ENCODE assay signal across 8 mouse cellular contexts in genomic region chr13:55329109-55329682, GRCm38 (mm10). TPM values are rescaled to one million over a fixed set of nuclear protein-coding genes. Genes with fewer than 3 reads are reported as not detected.
DNase-seq lines count a peak whose midpoint lies in the region; ATAC-seq lines count a peak whose summit lies in the region.

No protein-coding gene starts in this region.

- peak; percentile 36; the same call in 1 of the 2 replicates for ATAC-seq in neural tube, embryonic 11.5 days (ENCODE audit: insufficient read depth, low FRiP score, low TSS enrichment)
- ATAC-seq in forebrain, embryonic 13.5 days = peak; percentile 37
- ATAC-seq in limb, embryonic 13.5 days (ENCODE audit: low FRiP score, low read depth) = peak; percentile 28
- ATAC-seq in neural tube, embryonic 12.5 days (ENCODE audit: low FRiP score, low read depth) = peak; percentile 18; the same call in 1 of the 2 replicates

- WGBS in neural tube, embryonic 11.5 days = 2% methylated on average over 29 of the region's 29 CpGs
- under 1% methylated on average over 27 of the region's 29 CpGs for WGBS in forebrain, embryonic 13.5 days
- WGBS in limb, embryonic 13.5 days = 1% methylated on average over 28 of the region's 29 CpGs
- WGBS in neural tube, embryonic 12.5 days = under 1% methylated on average over 29 of the region's 29 CpGs

- H3K27me3 ChIP-seq in neural tube, embryonic 11.5 days (ENCODE audit: control insufficient read depth, insufficient read depth, low read length) = no peaks in the 10 kb centered on the region
- no peaks in the 10 kb centered on the region for H3K27me3 ChIP-seq in forebrain, embryonic 13.5 days
- H3K27me3 ChIP-seq in limb, embryonic 13.5 days = no peaks in the 10 kb centered on the region
- H3K27me3 ChIP-seq in neural tube, embryonic 12.5 days (replicated peaks) = no peaks in the 10 kb centered on the region

- H3K4me3 ChIP-seq in neural tube, embryonic 11.5 days (ENCODE audit: low read depth, low read length) = peak overlapping the region; percentile 62
- peak overlapping the region; percentile 64 for H3K4me3 ChIP-seq in forebrain, embryonic 13.5 days
- peak overlapping the region; percentile 74 for H3K4me3 ChIP-seq in limb, embryonic 13.5 days
- peak overlapping the region; percentile 70 for H3K4me3 ChIP-seq in neural tube, embryonic 12.5 days

- peaks cover 12% of the 10 kb centered on the region for H3K4me1 ChIP-seq in neural tube, embryonic 11.5 days (ENCODE audit: control insufficient read depth, insufficient read depth, low read length)
- peaks cover 37% of the 10 kb centered on the region for H3K4me1 ChIP-seq in forebrain, embryonic 13.5 days
- peaks cover 37% of the 10 kb centered on the region for H3K4me1 ChIP-seq in limb, embryonic 13.5 days
- peaks cover 35% of the 10 kb centered on the region for H3K4me1 ChIP-seq in neural tube, embryonic 12.5 days

- H3K9me3 ChIP-seq in neural tube, embryonic 11.5 days (ENCODE audit: control insufficient read depth, low read length) = no peaks in the 10 kb centered on the region
- H3K9me3 ChIP-seq in forebrain, embryonic 13.5 days (replicated peaks) = no peaks in the 10 kb centered on the region
- no peaks in the 10 kb centered on the region for H3K9me3 ChIP-seq in limb, embryonic 13.5 days
- no peaks in the 10 kb centered on the region for H3K9me3 ChIP-seq in neural tube, embryonic 12.5 days

- peak; percentile 76 for DNase-seq in neural tube, embryonic 11.5 days (ENCODE audit: low spot score)
- no peak for DNase-seq in neural tube, embryonic 10.5 days (ENCODE audit: extremely low spot score, low spot score)
- DNase-seq in c-Kit-negative CD71-positive TER-119-positive erythroid progenitor cells, embryonic 14.5 days (ENCODE audit: low read depth, low spot score) = peak; percentile 26
- no peak for DNase-seq in embryo, embryonic 10 days (ENCODE audit: low spot score)
- DNase-seq in urinary bladder, postnatal 10 days (ENCODE audit: low spot score) = no peak

- peaks cover 11% of the 10 kb centered on the region for H3K36me3 ChIP-seq in neural tube, embryonic 11.5 days (ENCODE audit: control insufficient read depth, insufficient read depth, low read length)
- peaks cover 21% of the 10 kb centered on the region for H3K36me3 ChIP-seq in forebrain, embryonic 13.5 days (ENCODE audit: poor library complexity, severe bottlenecking)
- peaks cover 29% of the 10 kb centered on the region for H3K36me3 ChIP-seq in limb, embryonic 13.5 days
- peaks cover 19% of the 10 kb centered on the region for H3K36me3 ChIP-seq in neural tube, embryonic 12.5 days

- peak overlapping the region; percentile 81 for H3K4me2 ChIP-seq in neural tube, embryonic 11.5 days (ENCODE audit: low read depth)
- H3K4me2 ChIP-seq in forebrain, embryonic 13.5 days = peak overlapping the region; percentile 68
- peak overlapping the region; percentile 88 for H3K4me2 ChIP-seq in limb, embryonic 13.5 days (replicated peaks)
- peak overlapping the region; percentile 93 for H3K4me2 ChIP-seq in neural tube, embryonic 12.5 days (replicated peaks)

- peak overlapping the region; percentile 63 for H3K9ac ChIP-seq in neural tube, embryonic 11.5 days (ENCODE audit: low read length)
- H3K9ac ChIP-seq in forebrain, embryonic 13.5 days = peak overlapping the region; percentile 83
- H3K9ac ChIP-seq in limb, embryonic 13.5 days = peak overlapping the region; percentile 79
- peak overlapping the region; percentile 73 for H3K9ac ChIP-seq in neural tube, embryonic 12.5 days

- peak overlapping the region; percentile 84; the same call in 1 of the 2 replicates for H3K27ac ChIP-seq in neural tube, embryonic 11.5 days (ENCODE audit: low read depth, low read length)
- peak overlapping the region; percentile 92 for H3K27ac ChIP-seq in forebrain, embryonic 13.5 days
- peak overlapping the region; percentile 73 for H3K27ac ChIP-seq in limb, embryonic 13.5 days
- H3K27ac ChIP-seq in neural tube, embryonic 12.5 days = no peak overlapping the region

RNA-seq across cellular contexts. Expression of gene Mxd3, which starts 0.4 kb away (rescaled TPM):
- 29.5 and 31.6 TPM in 2 replicates for polyA plus RNA-seq in neural tube, embryonic 11.5 days (2014; fragmentation: Nextera tagmentation; extraction: Ambion mirVana)
- polyA plus RNA-seq in forebrain, embryonic 13.5 days (2015; fragmentation: Nextera tagmentation; extraction: Ambion mirVana) = 42.8 and 44.6 TPM in 2 replicates
- polyA plus RNA-seq in limb, embryonic 13.5 days (2015; fragmentation: Nextera tagmentation; extraction: Ambion mirVana) = 40.9 and 41.0 TPM in 2 replicates
- polyA plus RNA-seq in neural tube, embryonic 12.5 days (2016; fragmentation: Nextera tagmentation; extraction: Ambion mirVana) = 24.3 and 26.0 TPM in 2 replicates

RNA-seq across cellular contexts. Expression of gene Rab24, which starts 7.5 kb away (rescaled TPM):
- polyA plus RNA-seq in neural tube, embryonic 11.5 days (2014; fragmentation: Nextera tagmentation; extraction: Ambion mirVana) = 89.7 and 90.6 TPM in 2 replicates
- 102 and 105 TPM in 2 replicates for polyA plus RNA-seq in forebrain, embryonic 13.5 days (2015; fragmentation: Nextera tagmentation; extraction: Ambion mirVana)
- polyA plus RNA-seq in limb, embryonic 13.5 days (2015; fragmentation: Nextera tagmentation; extraction: Ambion mirVana) = 104 and 109 TPM in 2 replicates
- 100.0 and 109 TPM in 2 replicates for polyA plus RNA-seq in neural tube, embryonic 12.5 days (2016; fragmentation: Nextera tagmentation; extraction: Ambion mirVana)

RNA-seq across cellular contexts. Expression of gene Prelid1, which starts 8.9 kb away (rescaled TPM):
- 406 and 417 TPM in 2 replicates for polyA plus RNA-seq in neural tube, embryonic 11.5 days (2014; fragmentation: Nextera tagmentation; extraction: Ambion mirVana)
- polyA plus RNA-seq in forebrain, embryonic 13.5 days (2015; fragmentation: Nextera tagmentation; extraction: Ambion mirVana) = 309 and 331 TPM in 2 replicates
- polyA plus RNA-seq in limb, embryonic 13.5 days (2015; fragmentation: Nextera tagmentation; extraction: Ambion mirVana) = 371 and 378 TPM in 2 replicates
- 321 and 339 TPM in 2 replicates for polyA plus RNA-seq in neural tube, embryonic 12.5 days (2016; fragmentation: Nextera tagmentation; extraction: Ambion mirVana)

RNA-seq across cellular contexts. Expression of gene Lman2, which starts 33.4 kb away (rescaled TPM):
- polyA plus RNA-seq in neural tube, embryonic 11.5 days (2014; fragmentation: Nextera tagmentation; extraction: Ambion mirVana) = 82.1 and 94.8 TPM in 2 replicates
- polyA plus RNA-seq in forebrain, embryonic 13.5 days (2015; fragmentation: Nextera tagmentation; extraction: Ambion mirVana) = 57.9 and 60.5 TPM in 2 replicates
- 93.9 and 94.0 TPM in 2 replicates for polyA plus RNA-seq in limb, embryonic 13.5 days (2015; fragmentation: Nextera tagmentation; extraction: Ambion mirVana)
- 82.0 and 86.1 TPM in 2 replicates for polyA plus RNA-seq in neural tube, embryonic 12.5 days (2016; fragmentation: Nextera tagmentation; extraction: Ambion mirVana)

RNA-seq across cellular contexts. Expression of gene Rgs14, which starts 40.3 kb away (rescaled TPM):
- 0.59 and 0.97 TPM in 2 replicates for polyA plus RNA-seq in neural tube, embryonic 11.5 days (2014; fragmentation: Nextera tagmentation; extraction: Ambion mirVana)
- 0.30 and 0.40 TPM in 2 replicates for polyA plus RNA-seq in forebrain, embryonic 13.5 days (2015; fragmentation: Nextera tagmentation; extraction: Ambion mirVana)
- 1.3 and 1.5 TPM in 2 replicates for polyA plus RNA-seq in limb, embryonic 13.5 days (2015; fragmentation: Nextera tagmentation; extraction: Ambion mirVana)
- 0.52 and 1.0 TPM in 2 replicates for polyA plus RNA-seq in neural tube, embryonic 12.5 days (2016; fragmentation: Nextera tagmentation; extraction: Ambion mirVana)

Comparison
In these comparisons a context has a peak if more than half of its experiments do, and no peak if none do; other contexts are left out.
1. DNase-seq: peak in neural tube, embryonic 11.5 days (single experiment) and c-Kit-negative CD71-positive TER-119-positive erythroid progenitor cells, embryonic 14.5 days (single experiment); none in neural tube, embryonic 10.5 days (single experiment), embryo, embryonic 10 days (single experiment) and urinary bladder, postnatal 10 days (single experiment).
2. Peak in every context shown above with its lines, with median percentiles within 50 percentile points of each other: ATAC-seq, H3K4me2 ChIP-seq, H3K4me3 ChIP-seq and H3K9ac ChIP-seq.